Mouse (Mus musculus) liver, embryonic 16.5 days (tissue): ENCODE results near the gene Pdhb. TPM values are rescaled to one million over a fixed set of nuclear protein-coding genes. Genes with fewer than 3 reads are reported as not detected.
"Not testable (repeated sequence)": the region's sequence is repeated elsewhere in the genome, so short reads cannot be mapped to it uniquely, and the experiment has no call there.

Experiments used
- ATAC-seq: fragments of 200-750 bp; cut with Nextera tagmentation; 2 replicates; pipeline ENCODE4 v1.8.0; 2017; ENCODE audit warnings: low read depth, mild to moderate bottlenecking, moderate number of reproducible peaks, moderate library complexity
- H3K27ac ChIP-seq: fragments of 300-500 bp; sonication (generic); 2 replicates; pipeline ENCODE4 v1.5.1; 2014; ENCODE audit warnings: mild to moderate bottlenecking, low read length
- H3K27me3 ChIP-seq: fragments of 300-500 bp; sonication (generic); 2 replicates; pipeline ENCODE4 v1.6.1; 2014; ENCODE audit warnings: low read depth, low read length, mixed read lengths; ENCODE audit not compliant: control insufficient read depth, insufficient read depth
- H3K36me3 ChIP-seq: fragments of 300-500 bp; sonication (generic); 2 replicates; pipeline ENCODE4 v1.6.1; 2014; ENCODE audit warnings: mild to moderate bottlenecking; ENCODE audit not compliant: control insufficient read depth, insufficient read depth
- H3K4me1 ChIP-seq: fragments of 300-500 bp; sonication (generic); 2 replicates; pipeline ENCODE4 v1.6.1; 2014; ENCODE audit warnings: low read depth, low read length, mixed read lengths; ENCODE audit not compliant: control insufficient read depth
- H3K4me2 ChIP-seq: fragments of 300-500 bp; sonication (generic); 2 replicates; pipeline ENCODE4 v1.6.1; 2014; ENCODE audit warnings: low read depth, low read length, mixed read lengths
- H3K4me3 ChIP-seq: fragments of 300-500 bp; sonication (generic); 2 replicates; pipeline ENCODE4 v1.5.1; 2014; ENCODE audit warnings: low read depth, mild to moderate bottlenecking, low read length
- H3K9ac ChIP-seq: fragments of 300-500 bp; sonication (generic); 2 replicates; pipeline ENCODE4 v1.6.1; 2014; ENCODE audit warnings: low read depth, low read length
- H3K9me3 ChIP-seq: fragments of 300-500 bp; sonication (generic); replicated peaks from 2 replicates; pipeline ENCODE4 v1.6.1; 2016; ENCODE audit warnings: low read length; ENCODE audit not compliant: control insufficient read depth
- WGBS: fragments of 180-500 bp; shearing (Covaris S2); extraction: QIAGEN DNeasy Blood & Tissue Kit; methylation state at CpG from one replicate; pipeline ENCODE4 v1.1.7; 2014; ENCODE audit not compliant: insufficient replicate concordance; 5-methylcytosine and 5-hydroxymethylcytosine counted together
- polyA plus RNA-seq: library from polyadenylated mRNA; unstranded; fragments of >200 nt; fragmentation: Nextera tagmentation; extraction: Ambion mirVana; gene quantifications from 2 replicates; pipeline ENCODE4 v1.2.1, GENCODE M21; 2015

The Pdhb gene
- polyA plus RNA-seq, 1 experiment from 2014 or later: 103 TPM

DNA sequence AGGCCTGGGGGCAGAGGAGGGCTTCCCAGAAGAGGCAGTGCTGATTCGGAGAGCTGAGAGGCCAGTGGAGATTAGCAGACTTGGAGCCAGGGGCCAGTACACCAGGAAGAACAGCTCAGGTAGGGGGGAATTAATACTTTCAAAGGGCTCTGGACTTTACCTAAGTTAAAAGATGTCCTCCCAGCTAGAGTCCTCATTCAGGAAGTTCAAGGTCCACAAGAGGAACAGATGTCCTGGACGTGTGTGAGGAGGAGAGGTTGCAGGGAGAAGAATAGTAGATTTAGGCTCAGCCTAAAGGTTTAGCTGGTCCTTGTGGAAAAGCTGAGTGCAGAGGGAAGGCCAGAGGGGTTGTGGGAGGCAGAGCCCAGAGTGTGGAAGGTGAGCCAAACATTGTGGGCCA lies 38.6 kb downstream of the Pdhb start:
- Histone ChIP-seq H3K36me3 (peaks cover 2% of the 10 kb centered on the region; the same call in 1 of the 2 replicates), H3K9ac (no peak overlapping the region), H3K4me2 (no peak overlapping the region), H3K4me1 (no peaks in the 10 kb centered on the region), H3K4me3 (no peak overlapping the region), H3K9me3 (no peaks in the 10 kb centered on the region), H3K27ac (no peak overlapping the region), H3K27me3 (no peaks in the 10 kb centered on the region)
- 57% methylated on average over 2 of the region's 2 CpGs for WGBS
- no peak for ATAC-seq

DNA sequence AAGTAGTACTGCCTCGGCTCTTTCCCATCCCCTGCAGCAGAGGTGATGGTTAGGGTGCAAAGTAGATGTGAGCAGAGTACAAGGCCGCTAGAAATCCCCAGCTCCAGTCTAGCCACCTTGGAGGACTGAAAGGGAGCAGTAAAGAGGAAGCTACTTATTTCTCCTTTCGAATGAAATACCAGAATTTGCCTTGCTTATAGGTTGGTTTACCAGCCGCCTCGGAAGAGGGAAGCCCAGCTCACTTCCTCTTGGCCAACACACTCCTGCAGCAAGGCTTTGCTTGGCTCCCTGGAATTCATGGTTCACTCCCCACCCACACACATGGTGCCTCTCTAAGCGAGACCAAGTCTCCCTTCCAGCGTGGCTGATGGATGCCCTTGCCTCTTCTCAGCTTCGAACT lies 40.0 kb downstream of the Pdhb start:
- H3K4me1 ChIP-seq: no peaks in the 10 kb centered on the region
- H3K9ac ChIP-seq: no peak overlapping the region
- peak; percentile 32; the same call in 1 of the 2 replicates for ATAC-seq
- H3K4me3 ChIP-seq: no peak overlapping the region
- no peak overlapping the region for H3K27ac ChIP-seq
- H3K4me2 ChIP-seq: no peak overlapping the region
- H3K36me3 ChIP-seq: no peaks in the 10 kb centered on the region
- 42% methylated on average over 8 of the region's 8 CpGs for WGBS
- no peaks in the 10 kb centered on the region for H3K27me3 ChIP-seq
- no peaks in the 10 kb centered on the region for H3K9me3 ChIP-seq

DNA sequence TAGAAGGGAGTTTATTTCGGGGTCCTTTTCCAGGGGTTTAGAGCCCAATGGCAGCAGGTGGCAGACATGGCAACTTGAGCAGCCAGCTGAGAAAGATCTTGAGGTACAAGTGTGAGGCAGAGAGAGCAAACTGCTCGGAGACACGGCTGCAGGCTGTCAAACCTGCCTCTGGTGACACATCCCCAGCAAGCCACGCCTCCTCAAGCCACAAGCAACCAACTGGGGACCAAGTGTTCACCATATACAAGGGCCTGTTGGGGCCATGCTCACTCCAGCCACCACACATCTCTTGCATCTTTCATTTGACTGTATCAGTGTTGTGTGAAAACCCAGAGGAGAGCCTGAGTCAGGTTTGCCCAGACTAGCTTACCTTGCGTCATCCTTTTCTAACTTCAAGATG lies 44.9 kb downstream of the Pdhb start:
- 58% methylated on average over 5 of the region's 5 CpGs for WGBS
- Histone ChIP-seq H3K4me1 (no peaks in the 10 kb centered on the region; the same call in 1 of the 2 replicates), H3K9ac (no peak overlapping the region), H3K4me2 (no peak overlapping the region), H3K27ac (no peak overlapping the region), H3K4me3 (no peak overlapping the region), H3K27me3 (no peaks in the 10 kb centered on the region), H3K9me3 (no peaks in the 10 kb centered on the region), H3K36me3 (0 out of 2 replicates have a peak, but pooled peaks cover 2% of the 10 kb centered on the region)
- ATAC-seq: no peak

DNA sequence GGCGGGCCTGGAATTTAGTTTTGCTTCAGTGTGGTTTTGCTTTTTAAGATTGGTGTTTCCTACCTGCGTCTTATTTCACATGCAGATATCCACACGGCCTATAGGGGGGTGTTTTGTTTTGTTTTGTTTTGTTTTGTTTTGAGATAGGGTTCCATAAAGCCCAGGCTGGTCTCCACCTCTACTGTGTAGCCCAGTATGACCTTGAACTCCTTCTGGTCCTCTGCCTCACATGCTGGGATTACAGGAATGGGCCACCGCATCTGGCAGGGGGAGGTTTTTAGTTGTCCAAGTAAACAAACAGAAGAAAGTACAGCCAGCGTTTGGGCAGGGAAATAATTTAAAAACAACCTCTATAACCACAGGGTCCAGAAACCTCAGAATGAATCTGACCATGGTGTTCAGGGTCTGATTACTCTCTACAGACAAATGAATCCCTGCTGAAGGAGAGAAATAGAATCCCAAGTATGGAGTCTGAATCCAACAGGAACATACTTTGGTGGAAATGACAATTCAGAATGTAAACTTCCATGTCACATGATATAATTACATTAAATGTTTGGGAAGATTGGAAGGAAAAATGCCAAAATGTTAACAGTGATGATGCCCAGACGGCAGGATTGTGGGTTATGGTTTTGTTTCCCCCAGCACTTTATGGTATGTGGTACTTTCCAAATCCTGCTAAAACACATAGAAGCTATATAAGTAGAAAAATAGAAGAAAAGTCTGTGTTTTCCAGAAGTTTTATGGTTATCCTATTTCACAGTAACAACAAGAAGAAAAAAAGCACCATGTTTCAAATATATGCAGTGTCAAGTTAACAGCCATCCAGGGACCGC lies 48.6 kb downstream of the Pdhb start:
- 0 out of 2 replicates have a peak, but pooled peaks have one; percentile 21 for ATAC-seq
- no peaks in the 10 kb centered on the region for H3K27me3 ChIP-seq
- no peak overlapping the region for H3K4me2 ChIP-seq
- no peak overlapping the region for H3K27ac ChIP-seq
- peaks cover 2% of the 10 kb centered on the region; the same call in 1 of the 2 replicates for H3K36me3 ChIP-seq
- H3K4me3 ChIP-seq: no peak overlapping the region
- H3K4me1 ChIP-seq: no peaks in the 10 kb centered on the region; the same call in 1 of the 2 replicates
- no peak overlapping the region for H3K9ac ChIP-seq
- 62% methylated on average over 7 of the region's 7 CpGs for whole genome bisulfite sequencing
- H3K9me3 ChIP-seq: no peaks in the 10 kb centered on the region

DNA sequence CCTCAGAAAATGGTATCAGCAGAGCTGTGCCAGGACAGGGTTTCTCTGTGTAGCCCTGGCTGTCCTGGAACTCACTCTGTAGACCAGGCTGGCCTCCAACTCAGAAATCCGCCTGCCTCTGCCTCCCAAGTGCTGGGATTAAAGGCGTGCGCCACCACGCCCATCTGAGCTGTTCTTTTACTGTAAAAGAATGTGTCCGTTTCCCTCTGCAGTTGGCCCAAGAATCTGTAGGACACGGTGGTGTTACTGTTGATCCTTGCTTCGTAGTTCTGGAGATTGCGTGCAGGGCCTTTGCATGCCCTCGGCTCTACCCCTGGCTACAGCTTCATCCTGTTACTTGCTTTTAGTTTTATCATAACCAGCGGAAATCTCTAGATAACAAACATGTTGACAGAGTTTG lies 49.2 kb downstream of the Pdhb start:
- H3K36me3 ChIP-seq, ATAC-seq, H3K9me3 ChIP-seq, H3K27ac ChIP-seq, H3K4me1 ChIP-seq, H3K4me3 ChIP-seq, H3K27me3 ChIP-seq, H3K4me2 ChIP-seq, H3K9ac ChIP-seq: not testable (repeated sequence)
- WGBS: 78% methylated on average over 10 of the region's 10 CpGs

DNA sequence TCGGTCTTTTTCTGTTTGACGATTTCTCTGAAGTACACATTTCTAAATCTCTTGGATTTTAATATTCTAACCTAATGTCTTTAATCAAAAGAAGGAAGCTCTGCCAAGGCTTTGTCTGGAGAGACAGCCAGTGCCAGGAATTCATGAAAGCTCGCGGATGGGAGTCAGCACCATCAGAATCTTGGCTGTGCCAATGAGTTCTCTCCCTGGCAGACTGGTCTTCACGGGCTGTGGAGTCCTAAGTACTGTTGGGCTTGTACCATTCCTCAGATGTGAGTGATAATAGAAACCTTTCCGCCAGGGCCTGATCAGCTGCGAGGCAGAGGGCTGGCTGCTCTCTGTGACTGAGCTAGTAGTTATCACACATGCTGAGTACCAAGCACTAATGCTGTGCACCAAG lies 49.7 kb downstream of the Pdhb start:
- H3K27me3 ChIP-seq: no peaks in the 10 kb centered on the region
- H3K4me2 ChIP-seq: no peak overlapping the region
- H3K36me3 ChIP-seq: peaks cover 2% of the 10 kb centered on the region; the same call in 1 of the 2 replicates
- H3K4me1 ChIP-seq: no peaks in the 10 kb centered on the region; the same call in 1 of the 2 replicates
- no peak for ATAC-seq
- no peak overlapping the region for H3K4me3 ChIP-seq
- H3K9ac ChIP-seq: no peak overlapping the region
- 73% methylated on average over 7 of the region's 7 CpGs for WGBS
- no peak overlapping the region for H3K27ac ChIP-seq
- no peaks in the 10 kb centered on the region for H3K9me3 ChIP-seq

DNA sequence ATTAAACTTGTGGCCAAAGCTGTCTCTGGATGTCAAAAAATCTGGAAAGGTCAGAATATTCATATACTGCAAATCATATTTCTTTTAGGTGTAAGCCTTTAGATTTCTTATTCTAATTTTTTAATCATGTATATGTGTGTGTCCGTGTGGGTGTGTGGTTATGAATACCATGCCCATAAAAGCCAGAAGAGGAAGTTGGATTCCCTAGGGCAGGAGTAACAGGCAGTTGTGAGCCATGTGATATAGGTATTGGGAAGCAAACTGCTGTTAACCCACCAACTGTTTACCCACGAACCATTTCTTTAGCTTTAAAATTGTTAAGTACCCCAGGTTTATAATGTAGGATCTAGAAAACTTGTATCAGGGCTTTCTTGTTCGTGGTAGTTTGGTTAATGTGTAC lies 52.9 kb downstream of the Pdhb start:
- no peaks in the 10 kb centered on the region for H3K9me3 ChIP-seq
- H3K36me3 ChIP-seq: peaks cover 2% of the 10 kb centered on the region; the same call in 1 of the 2 replicates
- 50% methylated on average over 3 of the region's 3 CpGs for WGBS
- H3K4me3 ChIP-seq: no peak overlapping the region
- H3K4me1 ChIP-seq: no peaks in the 10 kb centered on the region; the same call in 1 of the 2 replicates
- H3K27ac ChIP-seq: no peak overlapping the region
- ATAC-seq: no peak
- H3K4me2 ChIP-seq: no peak overlapping the region
- no peaks in the 10 kb centered on the region for H3K27me3 ChIP-seq
- no peak overlapping the region for H3K9ac ChIP-seq

DNA sequence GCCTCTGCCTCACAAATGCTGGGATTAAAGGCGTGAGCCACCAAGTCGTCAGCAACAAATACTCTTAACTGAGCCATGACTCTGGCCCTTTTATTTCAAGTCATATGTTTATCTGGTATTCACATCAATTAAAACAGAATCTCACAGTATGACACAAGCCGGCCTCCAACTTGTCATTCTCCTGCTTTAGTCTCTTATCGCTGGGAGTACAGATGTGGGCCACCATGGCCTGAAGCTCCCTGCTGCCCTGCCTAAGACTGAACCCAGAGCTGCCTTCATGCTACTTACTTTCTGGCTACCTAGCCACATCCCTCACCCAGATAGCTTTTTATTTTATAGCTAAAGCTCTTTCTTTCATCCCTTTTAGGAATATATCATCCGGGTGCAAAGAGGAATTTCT lies 53.4 kb downstream of the Pdhb start:
- Histone ChIP-seq H3K4me3 (no peak overlapping the region), H3K27ac (no peak overlapping the region), H3K9me3 (no peaks in the 10 kb centered on the region), H3K27me3 (no peaks in the 10 kb centered on the region), H3K4me1 (no peaks in the 10 kb centered on the region; the same call in 1 of the 2 replicates), H3K36me3 (peaks cover 2% of the 10 kb centered on the region; the same call in 1 of the 2 replicates), H3K4me2 (no peak overlapping the region), H3K9ac (no peak overlapping the region)
- ATAC-seq: no peak
- 68% methylated on average over 5 of the region's 5 CpGs for WGBS

DNA sequence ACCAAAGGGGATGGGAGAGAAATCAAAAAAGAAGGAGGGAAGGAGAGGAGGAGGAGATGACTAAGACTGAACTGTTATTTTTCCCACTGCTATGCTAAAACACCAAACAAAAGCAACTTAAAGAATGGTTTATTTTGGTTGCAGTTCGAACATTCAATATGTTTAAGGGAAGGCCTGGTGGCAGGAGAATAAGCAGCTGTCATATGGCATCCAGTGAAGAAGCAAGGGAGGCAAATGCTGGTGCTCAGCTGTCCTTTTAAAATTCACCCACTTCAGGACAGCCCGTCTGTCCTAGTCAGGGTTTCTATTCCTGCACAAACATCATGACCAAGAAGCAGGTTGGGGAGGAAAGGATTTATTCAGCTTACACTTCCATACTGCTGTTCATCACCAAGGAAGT lies 55.5 kb downstream of the Pdhb start:
- no peak overlapping the region for H3K9ac ChIP-seq
- no peaks in the 10 kb centered on the region for H3K27me3 ChIP-seq
- no peak for ATAC-seq
- H3K4me2 ChIP-seq: no peak overlapping the region
- no peak overlapping the region for H3K27ac ChIP-seq
- WGBS: 58% methylated on average over 2 of the region's 2 CpGs
- H3K4me3 ChIP-seq: no peak overlapping the region
- H3K36me3 ChIP-seq: no peaks in the 10 kb centered on the region; the same call in 1 of the 2 replicates
- H3K4me1 ChIP-seq: no peaks in the 10 kb centered on the region
- H3K9me3 ChIP-seq: no peaks in the 10 kb centered on the region
